Mouse (Mus musculus) kidney, embryonic 15.5 days (tissue): Measurements from ENCODE around the gene Wdr4. TPM values are rescaled to one million over a fixed set of nuclear protein-coding genes. Genes with fewer than 3 reads are reported as not detected.

Source experiments
- ATAC-seq: fragments of 200-750 bp; cut with Nextera tagmentation; replicated peaks from 2 replicates; pipeline ENCODE4 v1.8.0; 2017; ENCODE audit warnings: moderate TSS enrichment; ENCODE audit not compliant: low FRiP score
- H3K27ac ChIP-seq: fragments of 300-500 bp; sonication (generic); 2 replicates; pipeline ENCODE4 v1.5.1; 2015; ENCODE audit warnings: mild to moderate bottlenecking, inconsistent platforms
- H3K27me3 ChIP-seq: fragments of 300-500 bp; sonication (generic); 2 replicates; pipeline ENCODE4 v1.6.1; 2015; ENCODE audit warnings: inconsistent platforms
- H3K36me3 ChIP-seq: fragments of 300-500 bp; sonication (generic); 2 replicates; pipeline ENCODE4 v1.6.1; 2015; ENCODE audit warnings: inconsistent platforms
- H3K4me1 ChIP-seq: fragments of 300-500 bp; sonication (generic); 2 replicates; pipeline ENCODE4 v1.6.1; 2015; ENCODE audit warnings: inconsistent platforms
- H3K4me2 ChIP-seq: fragments of 300-500 bp; sonication (generic); 2 replicates; pipeline ENCODE4 v1.6.1; 2015; ENCODE audit warnings: moderate library complexity, mild to moderate bottlenecking, inconsistent platforms
- H3K4me3 ChIP-seq: fragments of 300-500 bp; sonication (generic); replicated peaks from 2 replicates; pipeline ENCODE4 v1.5.1; 2015; ENCODE audit warnings: mild to moderate bottlenecking, inconsistent platforms
- H3K9ac ChIP-seq: fragments of 300-500 bp; sonication (generic); 2 replicates; pipeline ENCODE4 v1.6.1; 2015; ENCODE audit warnings: mild to moderate bottlenecking, inconsistent platforms
- H3K9me3 ChIP-seq: fragments of 300-500 bp; sonication (generic); replicated peaks from 2 replicates; pipeline ENCODE4 v1.6.1; 2016; ENCODE audit warnings: inconsistent platforms
- WGBS: fragments of 180-500 bp; shearing (Covaris S2); methylation state at CpG from one replicate; pipeline ENCODE4 v1.1.7; 2015; ENCODE audit warnings: mixed read lengths; 5-methylcytosine and 5-hydroxymethylcytosine counted together
- polyA plus RNA-seq: library from polyadenylated mRNA; unstranded; fragments of >200 nt; fragmentation: Nextera tagmentation; extraction: Ambion mirVana; gene quantifications from 2 replicates; pipeline ENCODE4 v1.2.1, GENCODE M21; 2015

Gene Wdr4
- polyA plus RNA-seq, 1 experiment from 2014 or later: 49.6 TPM

DNA sequence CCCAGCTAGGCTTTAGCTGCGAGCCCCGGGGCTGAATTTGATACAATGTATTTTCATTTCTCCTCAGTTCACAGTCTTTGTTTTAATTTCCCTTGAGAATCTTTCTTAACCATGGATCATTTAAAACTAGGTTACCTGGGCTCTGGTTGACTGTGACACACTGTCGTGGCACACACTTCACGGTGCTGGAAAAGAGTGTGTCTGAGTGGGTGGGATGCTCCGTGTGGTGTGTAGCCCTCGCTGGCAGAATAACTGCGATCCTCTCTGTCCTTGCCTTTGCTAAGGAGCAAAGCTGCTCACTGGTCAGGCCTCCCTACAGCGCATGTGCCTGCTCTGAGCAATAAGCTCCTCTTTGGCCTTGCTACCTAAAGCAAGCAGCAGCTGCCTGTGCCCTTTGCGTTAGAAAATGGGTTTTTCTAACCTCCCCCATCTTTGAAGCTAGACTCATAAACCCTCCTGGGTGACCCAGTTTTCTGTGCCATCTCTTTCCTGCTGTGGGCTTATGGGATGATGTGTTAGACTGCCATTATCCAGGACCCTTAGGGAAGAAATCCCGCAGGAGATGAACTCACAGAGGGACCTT, 33.1 kb downstream of the Wdr4 start:
- H3K4me1 ChIP-seq: peaks cover 16% of the 10 kb centered on the region; the same call in 1 of the 2 replicates
- no peaks in the 10 kb centered on the region; the same call in 1 of the 2 replicates for H3K27me3 ChIP-seq
- H3K4me3 ChIP-seq: no peak overlapping the region
- H3K9me3 ChIP-seq: no peaks in the 10 kb centered on the region
- no peak overlapping the region for H3K27ac ChIP-seq
- H3K36me3 ChIP-seq: no peaks in the 10 kb centered on the region
- no peak for ATAC-seq
- no peak overlapping the region for H3K4me2 ChIP-seq
- H3K9ac ChIP-seq: no peak overlapping the region
- WGBS: 69% methylated on average over 10 of the region's 10 CpGs

DNA sequence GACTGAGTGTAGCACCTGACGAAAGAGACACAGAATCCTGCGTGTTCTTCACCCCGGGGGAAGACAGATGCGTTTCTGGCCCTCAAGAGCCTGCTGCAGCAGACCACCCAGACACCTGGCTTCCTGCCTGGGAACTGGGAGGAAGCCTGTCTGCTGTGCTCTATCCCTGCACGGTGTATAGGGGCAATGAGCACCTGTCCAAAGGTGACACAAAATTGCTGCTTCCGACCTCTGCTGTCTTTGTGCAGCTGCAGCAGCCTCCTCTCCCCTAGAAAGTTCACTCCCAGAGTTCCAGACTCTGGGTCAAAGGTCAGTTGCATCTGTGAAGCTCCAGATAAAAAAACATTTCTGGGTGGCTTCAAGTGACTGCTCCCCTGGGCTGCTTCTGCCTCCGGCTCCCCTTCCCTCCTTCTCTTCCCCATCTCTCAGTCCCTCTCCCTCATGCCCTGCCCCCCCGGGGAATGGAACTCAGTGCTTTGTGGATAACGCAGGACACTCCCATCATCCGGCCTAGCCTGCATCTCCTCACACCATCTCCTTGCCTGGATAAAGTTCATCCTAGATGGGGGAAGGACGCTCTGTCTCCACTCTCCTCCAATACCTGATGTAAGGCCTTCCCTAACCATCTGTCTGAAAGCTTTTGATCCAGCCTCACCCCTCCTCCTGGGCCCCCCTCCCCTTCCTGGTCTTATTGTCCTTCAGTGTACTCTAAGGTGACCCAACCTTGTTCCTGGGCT, 40.5 kb downstream of the Wdr4 start:
- no peak overlapping the region for H3K4me3 ChIP-seq
- H3K9ac ChIP-seq: no peak overlapping the region
- H3K27ac ChIP-seq: peak overlapping the region; percentile 22; the same call in 1 of the 2 replicates
- H3K36me3 ChIP-seq: peaks cover 14% of the 10 kb centered on the region
- no peak for ATAC-seq
- no peaks in the 10 kb centered on the region for H3K27me3 ChIP-seq
- H3K4me2 ChIP-seq: no peak overlapping the region
- WGBS: 45% methylated on average over 11 of the region's 11 CpGs
- H3K9me3 ChIP-seq: no peaks in the 10 kb centered on the region
- peaks cover 2% of the 10 kb centered on the region; the same call in 1 of the 2 replicates for H3K4me1 ChIP-seq

DNA sequence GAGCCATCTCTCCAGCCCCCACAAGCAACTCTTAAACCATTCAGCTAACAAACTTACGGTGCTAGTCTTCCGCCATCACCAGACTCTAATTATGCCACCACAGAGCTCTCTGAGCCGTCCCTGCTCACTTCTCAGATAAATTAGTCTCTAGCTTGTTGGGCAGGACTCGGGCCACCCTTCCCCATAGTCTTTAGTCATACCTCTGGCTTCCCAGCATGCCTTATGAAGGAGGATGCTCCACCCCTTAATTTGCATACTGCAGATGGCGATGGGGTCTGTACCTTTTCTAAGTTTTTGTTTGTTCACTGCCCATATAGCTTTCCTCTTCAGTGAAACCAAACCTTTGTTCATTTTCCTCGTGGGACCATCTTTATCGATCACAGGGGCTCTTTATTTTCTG, 41.2 kb downstream of the Wdr4 start:
- Histone ChIP-seq H3K36me3 (peaks cover 21% of the 10 kb centered on the region), H3K4me1 (peaks cover 2% of the 10 kb centered on the region; the same call in 1 of the 2 replicates), H3K9ac (no peak overlapping the region), H3K9me3 (no peaks in the 10 kb centered on the region), H3K27ac (no peak overlapping the region), H3K4me2 (no peak overlapping the region), H3K27me3 (no peaks in the 10 kb centered on the region), H3K4me3 (no peak overlapping the region)
- ATAC-seq: no peak
- WGBS: 75% methylated on average over 7 of the region's 7 CpGs

DNA sequence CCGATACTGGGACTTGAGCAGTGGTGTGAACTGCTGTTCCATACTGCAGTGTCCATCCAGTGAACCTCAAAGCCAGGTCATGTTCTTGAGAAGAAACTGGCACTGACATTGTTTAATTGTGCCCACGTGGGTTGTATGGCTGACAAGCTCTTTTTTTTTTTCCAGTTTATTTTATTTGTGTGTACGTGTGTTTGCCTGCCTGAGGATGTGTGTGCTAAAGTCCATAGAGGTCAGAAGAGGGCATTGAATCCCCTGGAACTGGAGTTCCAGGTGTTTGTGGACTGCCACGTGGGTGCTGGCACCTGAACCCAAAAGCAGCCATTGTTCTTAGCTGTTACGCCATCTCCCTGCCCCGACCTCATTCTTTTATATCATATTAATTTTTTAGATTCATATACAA, 45.4 kb downstream of the Wdr4 start:
- Histone ChIP-seq H3K27ac (no peak overlapping the region), H3K27me3 (no peaks in the 10 kb centered on the region), H3K4me3 (no peak overlapping the region), H3K4me1 (no peaks in the 10 kb centered on the region), H3K4me2 (no peak overlapping the region), H3K36me3 (peaks cover 56% of the 10 kb centered on the region), H3K9ac (no peak overlapping the region), H3K9me3 (no peaks in the 10 kb centered on the region)
- no peak for ATAC-seq
- WGBS: 80% methylated on average over 6 of the region's 6 CpGs

DNA sequence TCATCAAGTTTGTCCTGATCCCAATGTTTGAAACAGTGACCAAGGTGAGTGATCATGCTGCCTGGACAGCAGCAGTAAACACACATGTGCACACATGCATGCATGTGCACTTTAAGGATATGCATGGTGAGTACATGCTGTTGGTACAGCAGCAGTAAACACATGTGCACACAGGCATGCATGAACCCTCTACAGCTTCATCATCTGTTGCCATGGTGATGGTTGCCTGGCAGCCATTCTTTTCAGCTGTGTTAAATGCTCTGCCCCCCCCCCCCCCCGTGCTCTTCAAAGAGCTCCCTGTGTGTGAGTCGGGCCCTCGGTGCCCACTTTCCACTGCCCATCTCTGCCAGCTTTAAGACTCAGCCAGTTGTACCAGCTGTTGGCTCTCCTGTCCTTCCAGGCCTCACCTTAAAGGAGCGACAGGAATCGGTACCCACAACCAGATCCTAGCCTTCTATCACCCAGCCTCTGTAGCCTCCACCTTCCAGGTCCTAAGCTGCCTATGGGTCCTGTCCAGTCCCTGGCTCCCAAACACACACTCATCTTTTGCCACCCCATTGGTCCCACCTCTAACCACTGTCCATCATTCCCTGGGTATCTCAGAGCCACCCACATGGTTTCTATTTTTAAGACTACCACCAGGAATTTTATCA, 48.9 kb downstream of the Wdr4 start:
- Histone ChIP-seq H3K4me1 (no peaks in the 10 kb centered on the region), H3K36me3 (peaks cover 80% of the 10 kb centered on the region), H3K27me3 (no peaks in the 10 kb centered on the region), H3K9ac (no peak overlapping the region), H3K4me3 (no peak overlapping the region), H3K27ac (no peak overlapping the region), H3K4me2 (no peak overlapping the region), H3K9me3 (no peaks in the 10 kb centered on the region)
- WGBS: 78% methylated on average over 5 of the region's 5 CpGs
- ATAC-seq: no peak

DNA sequence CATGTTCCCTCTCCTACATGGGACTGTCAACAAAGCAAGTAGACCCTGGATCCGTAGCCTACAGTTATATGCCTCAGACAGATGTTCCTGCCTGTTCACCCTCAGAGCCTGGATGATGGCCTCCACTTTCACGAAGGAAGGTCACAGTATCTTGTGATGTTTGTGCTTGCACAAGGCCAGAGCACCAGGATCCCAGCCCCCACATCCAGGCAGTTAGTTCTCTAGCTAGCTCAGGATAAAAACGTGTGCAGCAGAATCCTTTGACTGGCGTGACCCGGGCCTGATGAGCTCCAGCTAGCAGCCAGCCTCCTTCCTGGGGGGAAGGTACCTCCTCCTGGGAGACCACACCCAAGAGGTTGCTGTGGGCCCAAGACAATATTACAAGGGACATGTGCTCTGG, 51.3 kb downstream of the Wdr4 start:
- H3K9ac ChIP-seq: no peak overlapping the region
- H3K4me3 ChIP-seq: no peak overlapping the region
- ATAC-seq: no peak
- H3K4me1 ChIP-seq: no peaks in the 10 kb centered on the region
- peaks cover 73% of the 10 kb centered on the region for H3K36me3 ChIP-seq
- no peak overlapping the region for H3K4me2 ChIP-seq
- no peak overlapping the region for H3K27ac ChIP-seq
- no peaks in the 10 kb centered on the region for H3K9me3 ChIP-seq
- 69% methylated on average over 5 of the region's 5 CpGs for WGBS
- H3K27me3 ChIP-seq: no peaks in the 10 kb centered on the region

DNA sequence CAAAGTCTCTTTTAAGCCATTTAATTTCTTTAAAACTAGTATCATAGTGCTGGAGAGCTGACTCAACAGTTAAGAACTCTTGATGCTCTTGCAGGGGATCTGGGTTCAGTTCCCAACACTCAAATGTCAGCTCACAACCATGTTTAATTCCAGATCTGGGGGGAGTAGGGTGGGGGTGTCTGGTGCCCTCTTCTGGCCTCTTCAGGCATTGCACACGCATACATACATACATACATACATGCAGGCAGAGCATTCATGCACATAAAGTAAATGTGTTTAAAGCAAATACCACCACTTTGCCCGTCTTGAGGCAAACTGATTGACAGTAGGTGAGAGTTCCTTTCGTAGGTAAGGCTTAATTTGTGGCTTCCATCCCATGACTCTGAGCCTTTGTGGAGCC, 52.9 kb downstream of the Wdr4 start:
- Histone ChIP-seq H3K27me3 (no peaks in the 10 kb centered on the region), H3K4me1 (no peaks in the 10 kb centered on the region), H3K9ac (no peak overlapping the region), H3K9me3 (no peaks in the 10 kb centered on the region), H3K4me3 (no peak overlapping the region), H3K36me3 (peaks cover 76% of the 10 kb centered on the region), H3K4me2 (no peak overlapping the region), H3K27ac (no peak overlapping the region)
- WGBS: 93% methylated on average over 3 of the region's 3 CpGs
- no peak for ATAC-seq

DNA sequence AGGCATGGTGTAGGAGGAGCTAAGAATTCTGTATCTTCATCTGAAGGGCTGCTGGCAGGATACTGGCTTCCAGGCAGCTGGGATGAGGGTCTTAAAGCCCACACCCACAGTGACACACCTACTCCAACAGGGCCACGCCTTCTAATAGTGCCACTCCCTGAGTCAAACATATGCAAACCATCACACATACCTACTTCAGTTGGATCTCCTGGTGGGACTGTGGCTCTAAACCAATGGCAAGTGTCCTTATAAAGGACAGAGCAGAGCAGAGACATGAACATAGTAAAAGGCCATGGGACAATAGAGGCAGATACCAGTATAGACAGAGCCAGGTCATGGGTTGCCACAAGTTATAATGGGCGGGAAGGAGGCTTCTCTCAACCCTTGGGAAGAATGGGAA, 57.3 kb downstream of the Wdr4 start:
- H3K9ac ChIP-seq: no peak overlapping the region
- ATAC-seq: no peak
- peaks cover 60% of the 10 kb centered on the region for H3K36me3 ChIP-seq
- 0 out of 2 replicates have a peak, but pooled peaks cover 1% of the 10 kb centered on the region for H3K4me1 ChIP-seq
- no peak overlapping the region for H3K27ac ChIP-seq
- no peaks in the 10 kb centered on the region for H3K9me3 ChIP-seq
- WGBS: 90% methylated on average over 2 of the region's 2 CpGs
- no peak overlapping the region for H3K4me3 ChIP-seq
- no peak overlapping the region for H3K4me2 ChIP-seq
- H3K27me3 ChIP-seq: no peaks in the 10 kb centered on the region

DNA sequence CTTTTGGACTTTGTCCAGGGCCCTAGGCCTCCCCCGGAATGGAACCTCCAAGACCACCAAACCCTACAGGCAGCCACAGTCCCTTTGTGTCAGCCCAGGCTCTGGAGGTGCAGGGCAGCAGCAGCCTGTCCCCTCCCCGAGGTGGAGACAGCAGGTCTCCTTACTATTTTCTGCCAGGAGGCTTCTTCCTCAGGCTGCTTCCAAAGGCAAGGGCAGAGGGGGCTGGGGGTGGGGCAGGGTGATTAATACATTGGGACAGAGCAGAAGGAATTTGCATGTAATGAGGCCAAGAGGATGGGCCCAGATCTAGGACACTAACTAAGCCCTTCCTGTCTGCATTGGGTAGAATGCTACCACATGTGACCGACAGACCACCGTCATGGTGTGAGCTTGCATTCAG, 59.4 kb downstream of the Wdr4 start:
- Histone ChIP-seq H3K9ac (no peak overlapping the region), H3K27ac (no peak overlapping the region), H3K36me3 (peaks cover 59% of the 10 kb centered on the region), H3K4me3 (no peak overlapping the region), H3K4me1 (peaks cover 17% of the 10 kb centered on the region), H3K27me3 (no peaks in the 10 kb centered on the region), H3K4me2 (no peak overlapping the region), H3K9me3 (no peaks in the 10 kb centered on the region)
- 74% methylated on average over 4 of the region's 4 CpGs for WGBS
- no peak for ATAC-seq

DNA sequence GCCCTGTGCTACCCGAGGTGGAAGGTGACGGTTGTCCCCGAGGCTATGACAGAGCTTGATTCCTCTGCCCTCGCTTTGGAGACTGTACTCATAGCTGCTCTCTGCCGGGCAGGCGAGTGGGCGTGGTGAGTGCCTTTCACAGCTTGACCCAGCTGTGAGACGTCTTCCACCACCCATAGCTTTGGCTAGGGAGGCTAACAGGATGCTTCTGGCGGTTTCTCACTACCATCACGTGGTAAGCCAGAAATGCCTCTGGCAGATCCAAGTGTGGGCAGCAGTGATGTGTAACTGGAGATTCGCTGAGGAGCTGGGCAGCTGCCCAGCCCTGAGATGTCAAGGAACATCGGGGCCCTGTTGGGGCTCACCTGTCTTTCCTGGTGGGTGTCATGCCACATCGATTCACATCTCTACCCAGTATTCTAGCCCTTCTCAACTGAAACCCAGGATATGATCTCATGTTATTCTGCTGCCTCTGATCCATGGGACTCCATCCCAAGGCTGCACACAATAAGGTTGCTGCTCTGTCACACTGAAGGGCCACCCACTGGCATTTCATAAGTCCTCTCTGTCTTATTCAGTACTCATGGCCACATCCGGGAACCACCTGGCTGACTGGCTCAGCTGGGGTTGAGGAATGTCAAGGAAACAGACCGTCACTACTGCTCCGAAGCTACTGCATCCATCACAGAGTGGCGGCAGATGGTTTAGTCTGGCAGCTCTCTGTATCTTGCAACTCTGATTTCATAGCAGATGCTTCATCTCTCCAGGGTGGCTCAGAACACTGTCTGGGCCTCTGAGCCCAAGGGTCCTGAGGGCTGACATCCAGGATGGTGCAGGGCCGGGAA, 62.8 kb downstream of the Wdr4 start:
- Histone ChIP-seq H3K36me3 (peaks cover 43% of the 10 kb centered on the region), H3K9me3 (no peaks in the 10 kb centered on the region), H3K4me2 (no peak overlapping the region), H3K27ac (no peak overlapping the region), H3K27me3 (no peaks in the 10 kb centered on the region), H3K4me1 (peaks cover 20% of the 10 kb centered on the region), H3K4me3 (no peak overlapping the region), H3K9ac (no peak overlapping the region)
- WGBS: 61% methylated on average over 18 of the region's 18 CpGs
- peak; percentile 25; the same call in 1 of the 2 replicates for ATAC-seq

DNA sequence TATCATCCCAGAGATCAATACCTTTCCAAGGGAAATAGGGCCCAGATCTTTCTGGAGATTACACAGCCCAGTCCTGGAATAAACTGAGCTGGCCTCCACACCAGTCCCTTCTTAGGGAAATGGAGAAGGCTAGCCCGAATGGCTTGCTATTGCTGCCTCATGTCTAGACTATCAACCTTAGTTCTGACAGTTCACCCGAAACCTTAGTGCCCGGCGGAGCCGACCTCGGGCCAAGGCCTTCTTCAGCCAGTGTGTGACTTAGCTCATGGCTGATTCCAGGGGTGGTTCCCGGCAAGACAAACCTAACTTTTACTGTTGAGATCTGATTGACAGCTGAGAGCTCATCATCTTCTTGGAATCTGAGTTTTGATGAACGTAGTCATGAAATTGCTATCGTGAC, 65.7 kb downstream of the Wdr4 start:
- Histone ChIP-seq H3K36me3 (peaks cover 30% of the 10 kb centered on the region), H3K9ac (no peak overlapping the region), H3K4me3 (no peak overlapping the region), H3K4me2 (no peak overlapping the region), H3K27ac (no peak overlapping the region), H3K9me3 (no peaks in the 10 kb centered on the region), H3K4me1 (peaks cover 31% of the 10 kb centered on the region), H3K27me3 (no peaks in the 10 kb centered on the region)
- no peak for ATAC-seq
- WGBS: 87% methylated on average over 9 of the region's 9 CpGs

DNA sequence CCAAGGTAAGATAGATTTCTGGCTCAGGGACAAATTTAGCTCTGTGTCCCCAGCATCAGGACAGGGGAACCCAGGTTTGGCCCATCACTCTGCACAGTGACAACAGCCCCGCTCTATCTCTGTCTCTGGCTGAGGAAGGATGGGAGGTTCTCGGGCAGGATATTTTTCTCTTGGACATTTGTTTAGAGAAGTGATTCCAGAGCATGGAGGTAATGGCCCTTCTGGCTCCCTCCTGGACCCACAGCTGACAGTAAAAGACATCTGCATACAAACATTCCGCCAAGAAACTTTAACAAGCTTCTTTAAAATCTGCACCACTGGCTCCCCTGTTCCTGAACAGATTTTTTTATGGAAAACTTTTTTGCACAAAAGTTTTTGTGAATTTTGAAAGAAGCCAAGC, 66.3 kb downstream of the Wdr4 start:
- H3K27me3 ChIP-seq: no peaks in the 10 kb centered on the region
- no peak overlapping the region for H3K4me3 ChIP-seq
- no peak overlapping the region for H3K27ac ChIP-seq
- no peak overlapping the region for H3K9ac ChIP-seq
- peaks cover 31% of the 10 kb centered on the region for H3K4me1 ChIP-seq
- no peaks in the 10 kb centered on the region for H3K9me3 ChIP-seq
- ATAC-seq: no peak
- 68% methylated on average over 3 of the region's 3 CpGs for WGBS
- H3K36me3 ChIP-seq: peaks cover 30% of the 10 kb centered on the region
- no peak overlapping the region for H3K4me2 ChIP-seq
